Mouse (Mus musculus): ENCODE data around the gene Larp1. TPM values are rescaled to one million over a fixed set of nuclear protein-coding genes. Genes with fewer than 3 reads are reported as not detected.
"Not testable (repeated sequence)": the region's sequence is repeated elsewhere in the genome, so short reads cannot be mapped to it uniquely, and the experiment has no call there.

The Larp1 gene
- polyA plus RNA-seq, 1 experiment from 2014 or later = 25.0 TPM

DNA sequence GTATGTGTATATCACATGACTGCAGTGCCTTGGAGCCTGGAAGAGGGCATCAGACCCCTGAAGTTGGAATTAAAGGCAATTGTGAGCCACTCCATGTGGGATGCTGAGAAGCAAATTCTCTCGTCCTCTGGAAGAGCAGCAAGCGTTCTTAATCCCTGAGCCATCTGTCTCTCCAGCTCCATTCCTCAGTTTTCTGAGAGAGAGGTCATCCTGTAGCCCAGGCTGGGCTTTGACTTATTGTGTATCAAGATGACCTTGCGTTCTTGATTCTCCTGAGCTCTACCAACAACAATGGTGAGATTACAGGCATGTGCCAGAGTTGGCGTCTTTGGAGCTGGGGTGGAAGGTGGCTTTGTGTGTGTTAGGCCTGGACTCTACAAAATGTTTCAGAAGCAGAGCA, 85.9 kb downstream of the Larp1 start:
- H3K27ac ChIP-seq (ENCODE audit: low read depth, low read length) = no peak overlapping the region
- no peaks in the 10 kb centered on the region for H3K9me3 ChIP-seq (ENCODE audit: control insufficient read depth, low read length)
- no peaks in the 10 kb centered on the region for H3K36me3 ChIP-seq (ENCODE audit: control insufficient read depth, insufficient read depth, low read length)
- ATAC-seq (ENCODE audit: low FRiP score, low TSS enrichment) = no peak
- H3K4me3 ChIP-seq (ENCODE audit: low read length) = no peak overlapping the region
- no peak overlapping the region for H3K4me2 ChIP-seq (replicated peaks; ENCODE audit: low read depth, low read length)
- WGBS = 82% methylated on average over 4 of the region's 4 CpGs
- 0 out of 2 replicates have a peak, but pooled peaks cover 2% of the 10 kb centered on the region for H3K27me3 ChIP-seq (ENCODE audit: control insufficient read depth, insufficient read depth, low read length)
- peaks cover 14% of the 10 kb centered on the region for H3K4me1 ChIP-seq (ENCODE audit: control insufficient read depth, insufficient read depth, low read length)
- H3K9ac ChIP-seq (ENCODE audit: low read depth, low read length) = no peak overlapping the region

GRCm38 (mm10) chr11:58095561-58095960, 86.7 kb downstream of the Larp1 start:
- H3K4me2 ChIP-seq (replicated peaks; ENCODE audit: low read depth, low read length) = no peak overlapping the region
- no peaks in the 10 kb centered on the region for H3K36me3 ChIP-seq (ENCODE audit: control insufficient read depth, insufficient read depth, low read length)
- peaks cover 14% of the 10 kb centered on the region for H3K4me1 ChIP-seq (ENCODE audit: control insufficient read depth, insufficient read depth, low read length)
- no peak overlapping the region for H3K27ac ChIP-seq (ENCODE audit: low read depth, low read length)
- no peak overlapping the region for H3K9ac ChIP-seq (ENCODE audit: low read depth, low read length)
- WGBS = 96% methylated on average over 1 of the region's 1 CpGs
- no peak overlapping the region for H3K4me3 ChIP-seq (ENCODE audit: low read length)
- 0 out of 2 replicates have a peak, but pooled peaks cover 2% of the 10 kb centered on the region for H3K27me3 ChIP-seq (ENCODE audit: control insufficient read depth, insufficient read depth, low read length)
- no peak for ATAC-seq (ENCODE audit: low FRiP score, low TSS enrichment)
- H3K9me3 ChIP-seq (ENCODE audit: control insufficient read depth, low read length) = no peaks in the 10 kb centered on the region

DNA sequence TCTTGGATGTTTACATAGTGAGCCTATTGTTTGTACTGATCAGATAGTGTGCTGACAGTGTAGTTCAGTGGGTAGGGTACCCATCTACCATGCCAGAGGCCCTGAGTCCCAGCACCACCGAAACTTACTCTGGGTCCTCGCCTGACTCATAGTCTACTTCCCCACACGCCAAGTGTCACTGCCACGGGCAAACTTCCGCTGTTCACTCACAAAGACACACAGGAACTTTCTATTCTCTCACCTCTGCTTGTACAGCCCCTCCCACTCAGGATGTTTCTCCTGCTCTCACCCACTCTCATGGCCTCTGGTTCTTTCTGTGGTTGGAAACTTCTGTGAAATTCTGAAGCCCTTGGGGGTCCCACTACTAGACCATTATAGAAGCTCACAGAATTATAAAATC, 87.3 kb downstream of the Larp1 start:
- Histone ChIP-seq H3K27ac (ENCODE audit: low read depth, low read length) (no peak overlapping the region), H3K9me3 (ENCODE audit: control insufficient read depth, low read length) (no peaks in the 10 kb centered on the region), H3K4me1 (ENCODE audit: control insufficient read depth, insufficient read depth, low read length) (peaks cover 14% of the 10 kb centered on the region), H3K4me3 (ENCODE audit: low read length) (no peak overlapping the region), H3K36me3 (ENCODE audit: control insufficient read depth, insufficient read depth, low read length) (no peaks in the 10 kb centered on the region), H3K4me2 (replicated peaks; ENCODE audit: low read depth, low read length) (no peak overlapping the region), H3K9ac (ENCODE audit: low read depth, low read length) (no peak overlapping the region), H3K27me3 (ENCODE audit: control insufficient read depth, insufficient read depth, low read length) (0 out of 2 replicates have a peak, but pooled peaks cover 2% of the 10 kb centered on the region)
- no peak for ATAC-seq (ENCODE audit: low FRiP score, low TSS enrichment)
- WGBS = 69% methylated on average over 5 of the region's 5 CpGs

- H3K4me3 ChIP-seq (ENCODE audit: low read length) = peak overlapping the region; percentile 41
- H3K36me3 ChIP-seq (ENCODE audit: control insufficient read depth, insufficient read depth, low read length) = no peaks in the 10 kb centered on the region
- H3K4me2 ChIP-seq (replicated peaks; ENCODE audit: low read depth, low read length) = peak overlapping the region; percentile 81
- H3K9me3 ChIP-seq (ENCODE audit: control insufficient read depth, low read length) = no peaks in the 10 kb centered on the region
- ATAC-seq (ENCODE audit: low FRiP score, low TSS enrichment) = no peak
- peaks cover 14% of the 10 kb centered on the region for H3K4me1 ChIP-seq (ENCODE audit: control insufficient read depth, insufficient read depth, low read length)
- 50% methylated on average over 20 of the region's 20 CpGs for WGBS
- no peak overlapping the region for H3K27ac ChIP-seq (ENCODE audit: low read depth, low read length)
- H3K9ac ChIP-seq (ENCODE audit: low read depth, low read length) = peak overlapping the region; percentile 51
- 0 out of 2 replicates have a peak, but pooled peaks cover 2% of the 10 kb centered on the region for H3K27me3 ChIP-seq (ENCODE audit: control insufficient read depth, insufficient read depth, low read length)
These were observed 88.2 kb downstream of the Larp1 start for GRCm38 (mm10) chr11:58096821-58097620.

DNA sequence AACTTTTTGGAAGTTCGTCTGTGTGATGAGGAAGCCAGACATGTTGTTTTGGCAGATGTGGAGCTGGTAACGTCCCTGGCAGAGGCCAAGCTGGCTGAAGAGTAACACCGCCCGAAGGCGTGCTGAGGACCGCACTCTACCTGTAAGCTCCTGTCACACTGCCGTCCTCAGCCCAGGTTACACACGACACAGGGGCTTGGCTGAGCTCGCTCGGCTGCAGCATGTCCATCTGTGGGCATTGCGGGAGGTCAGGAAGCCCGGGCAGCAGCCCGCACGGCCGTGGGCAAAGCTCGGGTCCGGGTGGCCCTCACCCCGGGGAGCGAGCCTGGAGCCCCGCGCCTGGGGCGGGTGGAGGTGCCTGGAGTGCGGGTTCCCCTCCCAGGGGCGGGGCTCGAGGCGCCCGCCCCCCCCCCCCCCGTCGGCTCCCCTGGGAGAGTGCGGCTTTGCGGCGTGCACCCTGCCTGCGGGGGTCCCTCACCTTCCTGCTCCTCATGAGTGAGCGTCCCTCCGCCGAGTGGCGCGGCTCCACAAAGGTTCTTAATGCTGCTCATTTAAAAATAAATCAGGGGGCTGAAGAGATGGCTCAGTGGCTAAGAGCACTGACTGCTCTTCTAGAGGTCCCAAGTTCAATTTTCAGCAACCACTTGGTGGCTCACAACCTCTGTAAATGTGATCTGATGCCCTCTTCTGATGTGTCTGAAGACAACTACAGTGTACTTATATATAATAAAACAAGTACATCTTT, 88.9 kb downstream of the Larp1 start:
- H3K27me3 ChIP-seq (ENCODE audit: control insufficient read depth, insufficient read depth, low read length) = 0 out of 2 replicates have a peak, but pooled peaks cover 2% of the 10 kb centered on the region
- peak overlapping the region; percentile 81 for H3K4me2 ChIP-seq (replicated peaks; ENCODE audit: low read depth, low read length)
- 1% methylated on average over 30 of the region's 38 CpGs for WGBS
- H3K36me3 ChIP-seq (ENCODE audit: control insufficient read depth, insufficient read depth, low read length) = no peaks in the 10 kb centered on the region
- H3K9me3 ChIP-seq (ENCODE audit: control insufficient read depth, low read length) = no peaks in the 10 kb centered on the region
- H3K9ac ChIP-seq (ENCODE audit: low read depth, low read length) = peak overlapping the region; percentile 51
- ATAC-seq (ENCODE audit: low FRiP score, low TSS enrichment) = peak; percentile 50; the same call in 1 of the 2 replicates
- no peak overlapping the region for H3K27ac ChIP-seq (ENCODE audit: low read depth, low read length)
- peak overlapping the region; percentile 41 for H3K4me3 ChIP-seq (ENCODE audit: low read length)
- peaks cover 9% of the 10 kb centered on the region for H3K4me1 ChIP-seq (ENCODE audit: control insufficient read depth, insufficient read depth, low read length)

DNA sequence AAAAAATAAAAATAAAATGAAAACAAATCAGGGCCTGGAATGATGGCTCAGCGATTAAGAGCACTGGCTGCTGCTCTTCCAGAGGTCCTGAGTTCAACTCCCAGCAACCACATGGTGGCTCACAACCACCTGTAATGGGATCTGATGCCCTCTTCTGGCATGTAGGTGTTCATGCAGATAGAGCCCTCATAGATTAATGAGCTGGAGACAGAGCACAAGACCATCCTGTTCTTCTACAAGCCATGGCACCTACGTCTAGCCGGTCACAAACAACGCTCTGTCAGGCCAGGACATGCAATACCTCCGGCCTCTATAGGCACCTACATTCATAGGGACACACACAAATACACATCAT, 89.5 kb downstream of the Larp1 start:
- not testable (repeated sequence) for H3K4me3 ChIP-seq (ENCODE audit: low read length); ATAC-seq (ENCODE audit: low FRiP score, low TSS enrichment); H3K9ac ChIP-seq (ENCODE audit: low read depth, low read length); H3K27ac ChIP-seq (ENCODE audit: low read depth, low read length); H3K27me3 ChIP-seq (ENCODE audit: control insufficient read depth, insufficient read depth, low read length); H3K36me3 ChIP-seq (ENCODE audit: control insufficient read depth, insufficient read depth, low read length); H3K4me2 ChIP-seq (replicated peaks; ENCODE audit: low read depth, low read length); H3K9me3 ChIP-seq (ENCODE audit: control insufficient read depth, low read length); H3K4me1 ChIP-seq (ENCODE audit: control insufficient read depth, insufficient read depth, low read length)
- WGBS = 61% methylated on average over 5 of the region's 5 CpGs

GRCm38 (mm10) chr11:58100006-58100405, 91.1 kb downstream of the Larp1 start:
- Histone ChIP-seq H3K4me3 (ENCODE audit: low read length) (no peak overlapping the region), H3K9me3 (ENCODE audit: control insufficient read depth, low read length) (no peaks in the 10 kb centered on the region), H3K36me3 (ENCODE audit: control insufficient read depth, insufficient read depth, low read length) (no peaks in the 10 kb centered on the region), H3K4me2 (replicated peaks; ENCODE audit: low read depth, low read length) (no peak overlapping the region), H3K9ac (ENCODE audit: low read depth, low read length) (no peak overlapping the region), H3K27me3 (ENCODE audit: control insufficient read depth, insufficient read depth, low read length) (0 out of 2 replicates have a peak, but pooled peaks cover 2% of the 10 kb centered on the region), H3K4me1 (ENCODE audit: control insufficient read depth, insufficient read depth, low read length) (peaks cover 11% of the 10 kb centered on the region), H3K27ac (ENCODE audit: low read depth, low read length) (no peak overlapping the region)
- 89% methylated on average over 2 of the region's 2 CpGs for WGBS
- no peak for ATAC-seq (ENCODE audit: low FRiP score, low TSS enrichment)

DNA sequence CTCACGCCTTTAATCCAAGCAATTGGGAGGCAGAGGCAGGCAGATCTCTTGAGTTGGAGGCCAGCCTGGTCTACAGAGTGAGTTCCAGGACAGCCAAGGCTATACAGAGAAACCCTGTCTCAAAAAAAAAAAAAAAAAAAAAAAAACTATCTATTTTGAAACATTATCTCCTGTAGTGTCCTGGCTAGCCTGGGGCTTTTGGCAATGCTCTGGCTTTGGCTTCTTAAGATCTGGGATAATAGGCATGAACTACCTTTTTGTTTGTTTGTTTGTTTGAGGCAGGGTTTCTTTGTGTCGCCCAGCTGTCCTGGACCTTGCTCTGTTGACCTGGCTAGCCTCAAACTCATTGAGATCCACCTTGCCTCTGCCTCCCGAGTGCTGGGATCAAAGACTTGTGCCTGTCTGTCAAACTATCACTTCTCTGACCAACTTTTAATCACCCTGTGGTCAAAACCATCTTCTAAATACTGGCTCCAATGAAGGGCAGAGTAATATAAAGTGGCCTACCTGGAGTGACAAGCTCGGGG, 92.4 kb downstream of the Larp1 start:
- no peak overlapping the region for H3K9ac ChIP-seq (ENCODE audit: low read depth, low read length)
- 0 out of 2 replicates have a peak, but pooled peaks cover 2% of the 10 kb centered on the region for H3K27me3 ChIP-seq (ENCODE audit: control insufficient read depth, insufficient read depth, low read length)
- 83% methylated on average over 4 of the region's 4 CpGs for WGBS
- no peak overlapping the region for H3K4me2 ChIP-seq (replicated peaks; ENCODE audit: low read depth, low read length)
- H3K4me1 ChIP-seq (ENCODE audit: control insufficient read depth, insufficient read depth, low read length) = peaks cover 16% of the 10 kb centered on the region
- H3K27ac ChIP-seq (ENCODE audit: low read depth, low read length) = no peak overlapping the region
- H3K36me3 ChIP-seq (ENCODE audit: control insufficient read depth, insufficient read depth, low read length) = no peaks in the 10 kb centered on the region
- ATAC-seq (ENCODE audit: low FRiP score, low TSS enrichment) = no peak
- no peak overlapping the region for H3K4me3 ChIP-seq (ENCODE audit: low read length)
- H3K9me3 ChIP-seq (ENCODE audit: control insufficient read depth, low read length) = no peaks in the 10 kb centered on the region

GRCm38 (mm10) chr11:58102146-58102545, 93.3 kb downstream of the Larp1 start:
- no peak overlapping the region for H3K27ac ChIP-seq (ENCODE audit: low read depth, low read length)
- no peak overlapping the region for H3K9ac ChIP-seq (ENCODE audit: low read depth, low read length)
- H3K27me3 ChIP-seq (ENCODE audit: control insufficient read depth, insufficient read depth, low read length) = 0 out of 2 replicates have a peak, but pooled peaks cover 2% of the 10 kb centered on the region
- H3K4me2 ChIP-seq (replicated peaks; ENCODE audit: low read depth, low read length) = no peak overlapping the region
- H3K9me3 ChIP-seq (ENCODE audit: control insufficient read depth, low read length) = no peaks in the 10 kb centered on the region
- H3K4me1 ChIP-seq (ENCODE audit: control insufficient read depth, insufficient read depth, low read length) = peaks cover 16% of the 10 kb centered on the region
- H3K4me3 ChIP-seq (ENCODE audit: low read length) = no peak overlapping the region
- no peaks in the 10 kb centered on the region for H3K36me3 ChIP-seq (ENCODE audit: control insufficient read depth, insufficient read depth, low read length)
- ATAC-seq (ENCODE audit: low FRiP score, low TSS enrichment) = no peak
- 76% methylated on average over 3 of the region's 3 CpGs for WGBS

All from kidney, embryonic 14.5 days (tissue).